Mouse (Mus musculus) regulatory T cell (primary cell): ENCODE results near the gene Fmod.

ENCODE experiments used
- in situ Hi-C: fragments of 300-600 bp; cut with MboI, MseI; formaldehyde crosslinking; loops from one replicate; pipeline ENCODE4 v1.15.1; 2025; ENCODE audit warnings: high pct_unique_total_duplicates

The Fmod gene

DNA sequence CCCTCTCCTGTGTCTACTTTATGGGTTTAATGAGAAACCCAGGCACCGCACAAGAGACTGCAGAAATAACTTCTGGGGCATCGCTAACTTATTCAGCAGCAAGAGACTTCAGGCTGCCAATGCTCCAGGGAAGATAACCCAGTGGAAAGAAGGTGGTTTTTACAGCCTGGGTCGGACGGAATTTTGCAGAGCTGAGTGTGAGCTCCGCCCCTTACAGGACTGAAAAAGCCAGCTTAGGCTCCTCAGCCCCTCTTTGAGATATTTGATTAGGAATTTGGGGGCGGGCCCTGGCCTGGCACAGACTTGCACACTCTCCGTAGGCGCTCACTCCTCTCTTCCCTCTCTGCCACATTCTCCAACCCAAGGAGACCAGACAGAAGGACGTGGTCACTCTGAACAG is at the start of gene Fmod:
Gene Fmod, plus strand, starts transcription at position 83 of the 400 bp plus-strand sequence.
- in situ Hi-C loops: no loop called here

DNA sequence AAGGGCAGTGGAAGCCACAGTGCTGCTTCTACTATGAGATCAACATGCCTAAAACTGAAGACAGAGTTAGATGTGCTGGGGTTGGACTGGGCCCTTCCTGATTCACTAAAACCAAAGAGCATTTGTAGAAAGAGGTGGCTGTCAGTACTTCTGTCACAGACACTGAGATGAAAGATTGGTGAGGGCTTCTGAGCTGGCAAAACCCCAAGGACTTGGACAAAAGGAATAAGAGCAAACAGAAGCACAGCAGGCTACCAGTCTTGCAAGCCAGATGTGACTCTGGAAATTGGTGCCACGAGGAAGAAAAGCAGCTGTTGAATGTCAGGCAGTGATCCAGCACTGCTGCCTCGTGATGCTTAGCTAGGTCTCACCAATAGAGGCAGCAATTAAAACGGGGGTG is 48.2 kb upstream of the Fmod start:
- in situ Hi-C loops: loop anchor here (25.0 kb wide), 1 partner anchor 1223 kb away; no protein-coding TSS in a partner anchor

DNA sequence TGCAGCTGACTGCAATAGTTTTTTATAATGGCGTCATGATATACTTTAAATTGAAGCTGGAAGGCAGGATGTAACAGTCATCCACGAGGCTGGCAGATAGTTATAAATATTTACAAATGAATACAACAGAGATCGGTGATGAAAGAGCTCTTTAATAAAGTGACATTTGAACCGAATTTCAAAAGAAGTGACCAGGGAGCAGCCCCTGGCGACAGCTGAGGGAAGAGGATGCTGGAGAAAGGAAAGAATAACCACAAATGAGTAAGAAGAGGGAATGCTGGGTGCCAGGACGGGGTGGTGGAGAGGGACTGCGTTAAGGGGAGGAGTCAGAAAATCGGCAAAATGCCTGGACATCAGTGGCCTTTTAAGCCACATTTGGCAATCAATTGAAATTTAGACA is 45.8 kb upstream of the Fmod start:
- in situ Hi-C loops: loop anchor here (25.0 kb wide), 1 partner anchor 1221 kb away; no protein-coding TSS in a partner anchor

GRCm38 (mm10) chr1:134005490-134005889 is 31.6 kb upstream of the Fmod start:
- in situ Hi-C loops: loop anchor here (25.0 kb wide), 1 partner anchor 1332 kb away; no protein-coding TSS in a partner anchor

GRCm38 (mm10) chr1:134006105-134006764 is 30.8 kb upstream of the Fmod start:
- in situ Hi-C loops: loop anchor here (25.0 kb wide), 1 partner anchor 1331 kb away; no protein-coding TSS in a partner anchor

- in situ Hi-C loops: loop anchor here (25.0 kb wide), 1 partner anchor 1313 kb away; no protein-coding TSS in a partner anchor
These were observed 12.6 kb upstream of the Fmod start for GRCm38 (mm10) chr1:134024293-134024971.

DNA sequence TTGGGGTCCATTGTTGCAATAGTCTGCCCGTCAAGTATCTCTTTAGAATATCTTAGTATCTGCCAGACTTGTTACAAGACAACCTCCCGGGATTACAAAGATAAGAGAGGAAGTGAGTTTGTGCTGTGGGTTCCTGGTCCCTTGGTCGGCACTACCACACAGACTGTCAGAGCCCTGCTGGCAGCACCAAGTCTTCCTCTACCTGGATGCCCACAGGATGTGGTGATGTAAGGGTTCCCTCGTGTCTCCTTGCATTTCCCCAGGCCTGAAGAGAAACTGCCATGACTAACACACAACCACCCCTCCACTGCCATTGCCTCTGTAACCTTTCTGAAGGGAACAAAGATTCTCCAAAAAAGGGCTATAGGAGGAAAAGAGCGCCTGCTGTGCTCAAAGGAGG is 11.1 kb upstream of the Fmod start:
- in situ Hi-C loops: no loop called here

DNA sequence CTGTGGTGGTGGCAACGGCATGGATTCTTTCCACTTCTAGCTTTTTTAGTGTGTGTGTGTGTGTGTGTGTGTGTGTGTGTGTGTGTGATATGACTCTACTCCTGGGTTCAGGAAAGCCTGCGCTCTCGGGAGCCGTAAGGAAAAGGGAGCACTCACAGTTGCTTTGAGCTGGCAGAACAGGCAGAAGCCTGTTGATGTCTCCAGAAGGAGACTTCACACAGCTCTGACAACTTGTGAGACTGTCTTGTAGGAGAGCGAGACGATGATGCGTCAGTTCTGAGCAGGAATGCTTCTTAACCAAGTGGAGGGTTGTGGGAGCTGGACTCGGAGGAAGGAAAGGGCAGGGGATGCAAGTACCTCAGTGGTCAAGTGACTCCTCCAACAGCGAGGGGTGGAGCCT is 10.3 kb upstream of the Fmod start:
- in situ Hi-C loops: no loop called here

GRCm38 (mm10) chr1:134028161-134028846 is 8.8 kb upstream of the Fmod start:
- in situ Hi-C loops: no loop called here

GRCm38 (mm10) chr1:134036492-134036891 is 562 bp upstream of the Fmod start:
- in situ Hi-C loops: no loop called here

GRCm38 (mm10) chr1:134038336-134038735 is 1.3 kb downstream of the Fmod start:
- in situ Hi-C loops: no loop called here

DNA sequence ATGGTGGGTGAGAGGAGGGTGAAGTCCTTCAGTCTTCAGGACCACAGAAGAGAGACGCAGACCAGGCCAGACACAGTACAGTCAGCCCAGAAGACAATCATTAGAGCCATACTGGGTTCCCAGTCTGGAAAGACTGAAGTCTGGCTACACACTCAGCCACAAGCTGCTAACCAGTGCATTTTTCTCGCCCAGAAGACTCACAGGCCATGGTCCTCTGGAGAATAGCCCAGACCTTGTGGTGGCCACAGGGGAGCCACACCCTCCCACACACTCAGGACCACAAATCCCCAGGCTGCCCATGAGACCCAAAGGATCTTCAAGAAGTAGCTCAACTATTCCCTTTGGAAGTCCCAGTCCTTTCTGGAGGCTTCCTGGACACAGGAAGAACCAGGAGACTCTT is 2.3 kb downstream of the Fmod start:
- in situ Hi-C loops: no loop called here

GRCm38 (mm10) chr1:134041900-134042299 is 4.8 kb downstream of the Fmod start:
- in situ Hi-C loops: loop anchor here (5.0 to 10.0 kb wide), 3 partner anchors 70 to 283 kb away; no protein-coding TSS in a partner anchor

GRCm38 (mm10) chr1:134042341-134042740 is 5.3 kb downstream of the Fmod start:
- in situ Hi-C loops: loop anchor here (5.0 to 10.0 kb wide), 3 partner anchors 70 to 282 kb away; no protein-coding TSS in a partner anchor

- in situ Hi-C loops: loop anchor here (5.0 to 10.0 kb wide), 5 partner anchors 73 to 308 kb away; no protein-coding TSS in a partner anchor
These were observed 7.8 kb downstream of the Fmod start for GRCm38 (mm10) chr1:134044805-134045204.

- in situ Hi-C loops: loop anchor here (5.0 to 10.0 kb wide), 4 partner anchors 134 to 309 kb away; no protein-coding TSS in a partner anchor
These were observed 8.9 kb downstream of the Fmod start for GRCm38 (mm10) chr1:134045971-134046370.

GRCm38 (mm10) chr1:134046387-134046786 is 9.3 kb downstream of the Fmod start:
- in situ Hi-C loops: loop anchor here (5.0 to 10.0 kb wide), 4 partner anchors 134 to 309 kb away; no protein-coding TSS in a partner anchor

GRCm38 (mm10) chr1:134047431-134047830 is 10.4 kb downstream of the Fmod start:
- in situ Hi-C loops: loop anchor here (5.0 to 10.0 kb wide), 4 partner anchors 135 to 310 kb away; no protein-coding TSS in a partner anchor

DNA sequence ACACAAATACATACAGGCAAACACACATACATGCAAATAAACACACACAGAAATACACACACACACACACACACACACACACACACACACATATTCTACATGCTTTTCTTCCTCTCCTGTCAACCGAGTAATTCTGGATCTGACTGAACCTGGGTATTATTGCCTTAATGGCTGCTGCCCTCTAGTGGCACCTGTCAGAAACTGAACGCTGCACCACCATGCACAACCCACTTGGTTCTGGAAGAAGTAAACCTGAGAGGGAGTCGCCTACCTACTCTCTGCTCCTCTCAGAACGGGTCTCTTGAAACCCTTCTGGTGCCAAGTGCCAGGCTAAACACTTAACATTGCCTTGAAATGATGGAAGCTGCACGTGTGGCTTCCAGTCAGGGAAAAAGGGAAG is 11.7 kb downstream of the Fmod start:
- in situ Hi-C loops: loop anchor here (5.0 to 10.0 kb wide), 4 partner anchors 136 to 311 kb away; no protein-coding TSS in a partner anchor

GRCm38 (mm10) chr1:134049542-134049941 is 12.5 kb downstream of the Fmod start:
- in situ Hi-C loops: loop anchor here (5.0 to 10.0 kb wide), 4 partner anchors 137 to 312 kb away; no protein-coding TSS in a partner anchor

GRCm38 (mm10) chr1:134053207-134053606 is 16.2 kb downstream of the Fmod start:
- in situ Hi-C loops: loop anchor here (25.0 kb wide), 2 partner anchors 1016 to 1759 kb away; partner anchors contain the start of genes Lad1, Mdm4 and Pik3c2b
